Mouse (Mus musculus): Measurements from ENCODE around the gene Sult6b2. TPM values are rescaled to one million over a fixed set of nuclear protein-coding genes. Genes with fewer than 3 reads are reported as not detected.

Gene Sult6b2
- polyA plus RNA-seq, 1 experiment from 2014 or later: 0.14 TPM

DNA sequence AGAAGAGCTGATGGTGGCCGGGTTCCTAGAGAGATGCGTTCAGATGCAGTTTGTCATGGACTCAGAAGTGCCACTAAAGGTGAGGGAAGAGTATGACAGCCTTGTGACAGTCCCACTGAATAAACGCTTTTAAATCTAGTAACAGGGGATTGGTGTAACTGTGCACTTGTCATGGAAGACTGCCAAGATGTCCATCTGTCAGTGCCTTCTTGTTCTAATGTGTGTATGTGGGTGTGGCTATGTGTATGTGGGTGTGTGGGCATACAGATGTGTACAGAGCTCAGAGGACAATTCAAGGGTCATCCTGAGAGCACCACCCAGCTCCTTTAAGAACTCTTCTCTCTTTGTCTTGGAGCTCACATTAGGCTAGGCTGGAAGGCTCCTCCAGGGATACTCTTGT, 11.2 kb upstream of the Sult6b2 start:
- H3K9me3 ChIP-seq (replicated peaks; ENCODE audit: control insufficient read depth, low read length): no peaks in the 10 kb centered on the region
- no peak overlapping the region for H3K9ac ChIP-seq (ENCODE audit: low read depth, low read length)
- no peaks in the 10 kb centered on the region for H3K27me3 ChIP-seq (ENCODE audit: control insufficient read depth, insufficient read depth, low read depth, low read length)
- no peak overlapping the region for H3K27ac ChIP-seq (ENCODE audit: low read length)
- H3K4me2 ChIP-seq (ENCODE audit: low read depth, low read length): no peak overlapping the region
- no peak overlapping the region for H3K4me3 ChIP-seq (ENCODE audit: low read depth, low read length)
- H3K4me1 ChIP-seq (ENCODE audit: control insufficient read depth, low read depth, low read length): no peaks in the 10 kb centered on the region
- H3K36me3 ChIP-seq (ENCODE audit: control insufficient read depth, insufficient read depth): no peaks in the 10 kb centered on the region
- ATAC-seq (ENCODE audit: low read depth): no peak
- 58% methylated on average over 3 of the region's 3 CpGs for WGBS (ENCODE audit: insufficient replicate concordance)

DNA sequence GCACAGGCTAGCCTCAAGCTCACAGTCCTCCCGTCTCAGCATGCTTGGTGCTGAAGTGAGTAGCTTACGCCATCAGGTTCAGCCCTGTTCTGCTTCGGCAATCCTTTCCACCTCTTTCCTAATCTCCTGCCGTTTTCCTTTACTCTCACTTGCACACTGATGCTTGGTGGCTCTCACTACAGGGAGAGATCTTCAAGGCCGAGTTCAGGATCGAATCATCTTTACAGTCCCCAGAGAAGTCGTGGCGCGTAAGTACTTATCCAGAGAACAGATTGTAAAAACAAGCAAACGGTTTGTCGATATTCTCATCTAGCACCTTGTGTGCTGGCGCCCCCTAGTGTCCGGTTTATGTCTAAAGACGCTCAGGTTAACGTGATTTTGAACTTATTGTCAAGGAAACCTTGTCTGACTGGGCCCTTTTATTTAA, 10.2 kb upstream of the Sult6b2 start:
- Histone ChIP-seq H3K4me3 (ENCODE audit: low read depth, low read length) (peak overlapping the region; percentile 51), H3K27me3 (ENCODE audit: control insufficient read depth, insufficient read depth, low read depth, low read length) (no peaks in the 10 kb centered on the region), H3K27ac (ENCODE audit: low read length) (no peak overlapping the region), H3K4me1 (ENCODE audit: control insufficient read depth, low read depth, low read length) (no peaks in the 10 kb centered on the region), H3K36me3 (ENCODE audit: control insufficient read depth, insufficient read depth) (no peaks in the 10 kb centered on the region), H3K9me3 (replicated peaks; ENCODE audit: control insufficient read depth, low read length) (no peaks in the 10 kb centered on the region), H3K9ac (ENCODE audit: low read depth, low read length) (peak overlapping the region; percentile 23; the same call in 1 of the 2 replicates), H3K4me2 (ENCODE audit: low read depth, low read length) (peak overlapping the region; percentile 58)
- WGBS (ENCODE audit: insufficient replicate concordance): 7% methylated on average over 15 of the region's 15 CpGs
- peak; percentile 30; the same call in 1 of the 2 replicates for ATAC-seq (ENCODE audit: low read depth)

DNA sequence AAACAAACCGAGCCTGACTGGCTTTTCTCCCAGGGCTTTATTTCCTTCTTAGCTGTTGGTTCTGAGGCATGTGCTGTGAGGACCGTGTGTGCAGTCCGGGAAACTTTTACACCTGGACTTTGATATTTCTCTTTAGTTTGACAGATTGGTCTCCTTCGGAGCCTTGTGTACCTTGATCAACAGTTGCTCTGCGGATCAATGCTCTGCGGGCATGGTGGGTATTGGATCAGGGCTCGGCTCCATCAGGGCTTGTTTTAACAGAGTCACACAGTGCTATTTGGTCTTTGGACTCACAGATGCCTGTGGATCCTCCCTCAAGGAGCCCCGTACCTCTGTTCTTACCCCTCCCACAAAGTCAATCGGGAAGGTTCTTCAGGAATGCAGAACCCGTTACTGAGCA, 9.7 kb upstream of the Sult6b2 start:
- 51% methylated on average over 10 of the region's 10 CpGs for WGBS (ENCODE audit: insufficient replicate concordance)
- H3K27me3 ChIP-seq (ENCODE audit: control insufficient read depth, insufficient read depth, low read depth, low read length): no peaks in the 10 kb centered on the region
- H3K36me3 ChIP-seq (ENCODE audit: control insufficient read depth, insufficient read depth): no peaks in the 10 kb centered on the region
- H3K4me2 ChIP-seq (ENCODE audit: low read depth, low read length): peak overlapping the region; percentile 58
- no peak overlapping the region for H3K9ac ChIP-seq (ENCODE audit: low read depth, low read length)
- peak overlapping the region; percentile 51; the same call in 1 of the 2 replicates for H3K4me3 ChIP-seq (ENCODE audit: low read depth, low read length)
- no peak overlapping the region for H3K27ac ChIP-seq (ENCODE audit: low read length)
- H3K4me1 ChIP-seq (ENCODE audit: control insufficient read depth, low read depth, low read length): no peaks in the 10 kb centered on the region
- ATAC-seq (ENCODE audit: low read depth): peak; percentile 47
- no peaks in the 10 kb centered on the region for H3K9me3 ChIP-seq (replicated peaks; ENCODE audit: control insufficient read depth, low read length)

DNA sequence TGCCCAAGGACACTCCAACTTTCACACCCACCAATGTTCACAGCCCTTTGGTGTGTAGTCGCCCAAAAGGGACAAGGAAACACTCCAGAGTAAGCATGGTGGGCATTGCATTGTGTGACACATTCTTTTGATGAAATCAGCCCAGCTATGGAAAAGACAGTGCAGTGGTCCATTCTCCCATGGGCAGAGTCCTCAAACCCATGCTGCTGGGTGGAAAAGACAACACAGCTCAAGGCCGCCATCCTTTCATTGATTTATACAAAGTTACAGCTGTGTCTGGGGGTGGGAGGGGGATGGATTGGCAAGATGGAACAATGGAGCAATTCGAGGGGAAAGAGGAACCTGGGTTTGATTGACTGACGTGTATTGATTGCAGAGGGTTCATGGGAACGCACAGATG, 8.7 kb upstream of the Sult6b2 start:
- Histone ChIP-seq H3K9me3 (replicated peaks; ENCODE audit: control insufficient read depth, low read length) (no peaks in the 10 kb centered on the region), H3K27me3 (ENCODE audit: control insufficient read depth, insufficient read depth, low read depth, low read length) (no peaks in the 10 kb centered on the region), H3K4me3 (ENCODE audit: low read depth, low read length) (no peak overlapping the region), H3K9ac (ENCODE audit: low read depth, low read length) (no peak overlapping the region), H3K4me2 (ENCODE audit: low read depth, low read length) (no peak overlapping the region), H3K4me1 (ENCODE audit: control insufficient read depth, low read depth, low read length) (no peaks in the 10 kb centered on the region), H3K36me3 (ENCODE audit: control insufficient read depth, insufficient read depth) (no peaks in the 10 kb centered on the region), H3K27ac (ENCODE audit: low read length) (no peak overlapping the region)
- ATAC-seq (ENCODE audit: low read depth): no peak
- WGBS (ENCODE audit: insufficient replicate concordance): 38% methylated on average over 5 of the region's 5 CpGs

DNA sequence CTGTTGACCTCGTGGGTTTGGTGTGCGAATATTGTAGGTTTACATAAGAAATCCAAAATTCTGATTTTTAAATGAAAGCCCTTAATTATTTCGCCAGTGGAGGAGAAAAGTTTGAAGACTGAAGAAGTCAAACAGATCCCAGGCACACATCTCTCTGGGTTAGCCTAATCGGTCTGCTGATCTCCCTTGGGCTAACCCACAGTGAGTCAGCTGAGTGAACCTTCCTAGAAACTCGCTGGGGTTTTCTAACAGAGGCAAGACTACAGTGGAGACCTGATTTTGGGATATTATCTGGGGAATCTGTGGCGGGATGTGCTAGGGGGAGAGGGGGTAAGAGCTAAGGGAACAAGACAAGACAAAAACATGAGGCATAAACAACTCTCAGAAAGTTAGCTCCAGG, 5.9 kb upstream of the Sult6b2 start:
- ATAC-seq (ENCODE audit: low read depth): no peak

DNA sequence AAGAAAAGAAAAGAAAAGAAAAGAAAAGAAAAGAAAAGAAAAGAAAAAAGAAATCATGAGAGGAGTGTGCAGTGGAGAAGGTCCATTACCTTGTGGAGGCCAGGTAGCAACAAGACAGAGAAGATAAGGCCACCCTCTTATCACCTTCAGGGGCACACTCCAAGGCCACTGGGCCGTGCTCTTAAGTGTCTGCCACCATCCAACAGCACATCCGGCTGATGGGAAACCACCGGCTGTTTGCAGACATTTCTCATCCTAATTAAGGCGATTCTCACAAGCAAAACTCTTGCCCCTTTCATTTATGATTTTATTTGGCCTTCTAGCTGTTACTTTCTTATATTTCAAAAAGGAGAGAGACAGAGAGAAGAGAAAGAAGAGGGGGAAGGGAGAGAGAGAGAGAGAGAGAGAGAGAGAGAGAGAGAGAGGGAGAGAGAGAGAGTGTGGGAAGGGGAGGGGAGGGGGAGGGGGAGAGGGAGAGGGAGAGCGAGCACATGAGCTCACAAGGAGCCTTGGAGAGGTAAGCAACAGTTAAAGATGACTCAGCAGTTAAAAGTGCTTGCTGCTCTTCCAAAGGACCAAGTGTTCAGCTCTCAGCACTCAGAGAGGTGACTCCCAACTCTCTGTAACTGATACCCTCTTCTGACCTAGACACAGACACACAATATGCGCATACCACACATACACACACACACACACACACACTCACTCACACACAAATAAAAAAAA, 5.2 kb upstream of the Sult6b2 start:
- Histone ChIP-seq H3K36me3 (ENCODE audit: control insufficient read depth, insufficient read depth) (no peaks in the 10 kb centered on the region), H3K27me3 (ENCODE audit: control insufficient read depth, insufficient read depth, low read depth, low read length) (no peaks in the 10 kb centered on the region), H3K27ac (ENCODE audit: low read length) (no peak overlapping the region), H3K9ac (ENCODE audit: low read depth, low read length) (no peak overlapping the region), H3K4me3 (ENCODE audit: low read depth, low read length) (no peak overlapping the region), H3K9me3 (replicated peaks; ENCODE audit: control insufficient read depth, low read length) (no peaks in the 10 kb centered on the region), H3K4me1 (ENCODE audit: control insufficient read depth, low read depth, low read length) (peaks cover 3% of the 10 kb centered on the region; the same call in 1 of the 2 replicates), H3K4me2 (ENCODE audit: low read depth, low read length) (no peak overlapping the region)
- 17% methylated on average over 6 of the region's 6 CpGs for WGBS (ENCODE audit: insufficient replicate concordance)
- no peak for ATAC-seq (ENCODE audit: low read depth)

More for the DNA sequence above, 5.9 kb upstream of the Sult6b2 start:
- Histone ChIP-seq H3K4me2 (ENCODE audit: low read depth, low read length) (no peak overlapping the region), H3K9me3 (replicated peaks; ENCODE audit: control insufficient read depth, low read length) (no peaks in the 10 kb centered on the region), H3K27me3 (ENCODE audit: control insufficient read depth, insufficient read depth, low read depth, low read length) (no peaks in the 10 kb centered on the region), H3K27ac (ENCODE audit: low read length) (no peak overlapping the region), H3K36me3 (ENCODE audit: control insufficient read depth, insufficient read depth) (no peaks in the 10 kb centered on the region), H3K9ac (ENCODE audit: low read depth, low read length) (no peak overlapping the region), H3K4me3 (ENCODE audit: low read depth, low read length) (no peak overlapping the region), H3K4me1 (ENCODE audit: control insufficient read depth, low read depth, low read length) (peaks cover 3% of the 10 kb centered on the region; the same call in 1 of the 2 replicates)
- WGBS (ENCODE audit: insufficient replicate concordance): 26% methylated on average over 6 of the region's 6 CpGs

DNA sequence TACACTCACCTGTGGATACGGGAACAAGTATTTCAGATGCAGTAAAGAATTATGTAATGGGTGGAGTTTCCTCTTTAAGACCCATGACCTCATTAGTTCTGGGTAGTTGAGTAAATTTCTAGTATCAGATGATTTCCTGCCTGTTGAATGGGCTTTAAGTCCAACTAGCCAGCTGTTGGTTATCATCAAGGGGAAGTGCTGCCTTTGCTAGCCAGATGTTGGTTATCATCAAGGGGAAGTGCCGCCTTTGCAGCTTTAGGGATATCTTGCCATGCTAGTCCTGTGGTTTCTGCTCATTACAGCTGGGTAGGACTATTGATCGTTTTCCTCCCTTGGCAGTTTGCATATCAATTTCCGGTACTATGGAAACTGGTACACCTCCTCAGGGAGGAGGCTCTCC, 2.0 kb upstream of the Sult6b2 start:
- 18% methylated on average over 4 of the region's 4 CpGs for WGBS (ENCODE audit: insufficient replicate concordance)
- Histone ChIP-seq H3K9me3 (replicated peaks; ENCODE audit: control insufficient read depth, low read length) (no peaks in the 10 kb centered on the region), H3K4me3 (ENCODE audit: low read depth, low read length) (no peak overlapping the region), H3K4me2 (ENCODE audit: low read depth, low read length) (no peak overlapping the region), H3K9ac (ENCODE audit: low read depth, low read length) (no peak overlapping the region), H3K36me3 (ENCODE audit: control insufficient read depth, insufficient read depth) (no peaks in the 10 kb centered on the region), H3K27ac (ENCODE audit: low read length) (no peak overlapping the region), H3K4me1 (ENCODE audit: control insufficient read depth, low read depth, low read length) (peaks cover 3% of the 10 kb centered on the region; the same call in 1 of the 2 replicates), H3K27me3 (ENCODE audit: control insufficient read depth, insufficient read depth, low read depth, low read length) (no peaks in the 10 kb centered on the region)
- no peak for ATAC-seq (ENCODE audit: low read depth)

DNA sequence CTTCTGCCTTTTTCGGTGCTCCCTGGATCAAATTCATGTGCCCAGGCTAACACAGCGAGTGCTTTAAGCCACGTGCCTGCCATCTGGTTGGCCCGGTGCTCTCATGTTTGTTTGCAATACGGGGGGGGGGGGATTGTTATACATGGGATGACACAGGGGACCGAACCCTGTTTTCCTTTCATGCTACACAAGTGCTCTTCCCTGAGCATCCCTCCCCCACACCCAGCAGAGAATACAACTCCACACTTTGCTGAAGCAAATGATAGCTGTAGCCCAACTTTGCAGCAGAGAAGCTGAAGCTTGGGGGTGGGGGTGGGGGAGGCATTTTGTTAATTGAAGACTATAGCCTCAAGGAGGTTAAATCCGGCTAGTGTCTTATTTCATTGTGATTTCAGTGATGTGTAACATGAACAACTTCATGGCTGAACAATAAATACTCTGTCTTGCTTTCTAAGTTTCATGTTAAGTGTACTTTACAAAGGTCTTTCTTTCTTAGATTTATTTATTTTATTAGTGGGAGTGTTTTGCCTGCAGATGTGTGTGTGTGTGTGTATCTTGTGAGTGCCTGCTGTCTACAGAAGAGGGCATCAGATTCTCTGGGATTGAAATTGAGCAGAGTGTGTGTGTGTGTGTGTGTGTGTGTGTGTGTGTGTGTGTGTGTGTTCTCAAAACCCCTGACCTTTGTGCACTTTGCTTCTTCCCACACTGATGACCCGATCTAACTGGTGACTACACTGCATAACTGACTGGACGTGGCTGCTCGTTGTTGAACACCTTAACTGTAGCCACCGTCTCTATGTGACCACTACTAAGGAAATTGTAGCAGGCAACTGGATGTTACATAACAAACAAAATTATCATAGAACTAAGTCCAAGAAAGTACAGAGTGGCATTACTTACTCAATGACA, 1.4 kb downstream of the Sult6b2 start:
- Histone ChIP-seq H3K9me3 (replicated peaks; ENCODE audit: control insufficient read depth, low read length) (no peaks in the 10 kb centered on the region), H3K27ac (ENCODE audit: low read length) (no peak overlapping the region), H3K4me1 (ENCODE audit: control insufficient read depth, low read depth, low read length) (peaks cover 9% of the 10 kb centered on the region), H3K4me3 (ENCODE audit: low read depth, low read length) (no peak overlapping the region), H3K9ac (ENCODE audit: low read depth, low read length) (no peak overlapping the region), H3K36me3 (ENCODE audit: control insufficient read depth, insufficient read depth) (no peaks in the 10 kb centered on the region), H3K27me3 (ENCODE audit: control insufficient read depth, insufficient read depth, low read depth, low read length) (no peaks in the 10 kb centered on the region), H3K4me2 (ENCODE audit: low read depth, low read length) (no peak overlapping the region)
- WGBS (ENCODE audit: insufficient replicate concordance): 48% methylated on average over 11 of the region's 11 CpGs
- peak; percentile 42; the same call in 1 of the 2 replicates for ATAC-seq (ENCODE audit: low read depth)

DNA sequence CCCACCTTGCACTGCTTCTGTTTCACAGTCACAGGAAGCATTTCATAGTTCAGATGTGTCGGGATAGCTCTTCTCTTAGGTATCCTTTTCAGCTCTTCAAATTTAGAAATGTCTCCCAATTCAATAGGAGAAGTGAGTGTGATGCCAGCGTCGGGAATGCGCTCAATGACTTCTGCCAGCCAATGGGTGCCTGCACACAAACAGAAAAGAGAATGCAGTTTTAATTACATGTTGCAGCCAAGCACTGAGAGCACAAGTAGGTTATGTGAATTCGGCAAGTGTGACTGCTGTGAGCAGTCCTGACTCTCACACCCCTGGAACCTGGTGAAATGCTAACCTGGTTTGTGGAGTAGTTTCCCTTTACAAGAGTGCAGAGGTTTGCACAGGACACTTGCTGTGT, 2.6 kb downstream of the Sult6b2 start:
- Histone ChIP-seq H3K9ac (ENCODE audit: low read depth, low read length) (no peak overlapping the region), H3K4me3 (ENCODE audit: low read depth, low read length) (no peak overlapping the region), H3K9me3 (replicated peaks; ENCODE audit: control insufficient read depth, low read length) (no peaks in the 10 kb centered on the region), H3K4me1 (ENCODE audit: control insufficient read depth, low read depth, low read length) (peaks cover 9% of the 10 kb centered on the region), H3K4me2 (ENCODE audit: low read depth, low read length) (no peak overlapping the region), H3K36me3 (ENCODE audit: control insufficient read depth, insufficient read depth) (no peaks in the 10 kb centered on the region), H3K27ac (ENCODE audit: low read length) (no peak overlapping the region), H3K27me3 (ENCODE audit: control insufficient read depth, insufficient read depth, low read depth, low read length) (no peaks in the 10 kb centered on the region)
- ATAC-seq (ENCODE audit: low read depth): no peak
- 72% methylated on average over 5 of the region's 5 CpGs for WGBS (ENCODE audit: insufficient replicate concordance)

All from liver, embryonic 16.5 days (tissue).